Mouse (Mus musculus) frontal cortex, postnatal 14 days (tissue): ENCODE measurements at regions not wholly inside any gene's neighbourhood (a gene's known extent, or its start where the extent isn't known, plus 50 kb on each side); places are given as distances from the start of the nearest gene placed in this dataset.

Source experiments
- DNase-seq, 2 experiments: peaks; one replicate each; pipeline ENCODE4 v3.0.0; 2022; ENCODE audit warnings: low spot score in 2 of 2

- DNase-seq = no peak
Measured at GRCm38 (mm10) chr7:144993566-144993965, 53.8 kb upstream of the Ccnd1 start.

GRCm38 (mm10) chr7:144991760-144992159 is 52.0 kb upstream of the Ccnd1 start:
- no peak for DNase-seq
